Mouse (Mus musculus) CH12.LX (cell line): ENCODE data around the gene Tex13b. TPM values are rescaled to one million over a fixed set of nuclear protein-coding genes. Genes with fewer than 3 reads are reported as not detected.

Experiments used
- DNase-seq: peaks from one replicate; pipeline ENCODE4 v3.0.0-alpha.2; 2013; ENCODE audit errors: extremely low read depth
- H3K27ac ChIP-seq: 2 replicates; pipeline ENCODE4 v1.5.1; 2012; ENCODE audit warnings: low read depth, mild to moderate bottlenecking, control low read depth, moderate library complexity; ENCODE audit not compliant: insufficient read depth
- H3K27me3 ChIP-seq: replicated peaks from 2 replicates; pipeline ENCODE3; 2012; ENCODE audit warnings: inconsistent platforms
- H3K36me3 ChIP-seq, 2 experiments: replicated peaks in 1 of 2; 2 replicates each; pipeline versions ENCODE3 to v1.6.1; 2012; ENCODE audit warnings: inconsistent platforms in 1 of 2, low read length in 1 of 2, mild to moderate bottlenecking in 1 of 2, mixed read lengths in 1 of 2, moderate library complexity in 1 of 2; ENCODE audit not compliant: control insufficient read depth in 1 of 2, insufficient read depth in 1 of 2
- H3K4me1 ChIP-seq, 2 experiments: 2 replicates each; pipeline ENCODE4 v1.6.1; 2012; ENCODE audit warnings: inconsistent platforms in 1 of 2, moderate library complexity in 1 of 2; ENCODE audit not compliant: insufficient read depth in 2 of 2, control insufficient read depth in 1 of 2
- H3K4me2 ChIP-seq: 2 replicates; pipeline ENCODE4 v1.6.1; 2012; ENCODE audit warnings: low read depth, mild to moderate bottlenecking, control low read depth; ENCODE audit not compliant: poor library complexity, insufficient read depth, severe bottlenecking
- H3K4me3 ChIP-seq, 3 experiments: fragments of 150-350 bp in 1 of 3; sonication (generic) in 1 of 3; replicated peaks in 1 of 3; 2 replicates each; pipeline versions ENCODE3 to v1.5.1; 2011 to 2012; ENCODE audit warnings: low read depth in 2 of 3, low read length in 2 of 3, mild to moderate bottlenecking in 2 of 3, moderate library complexity in 2 of 3, control low read depth in 1 of 3, improper control_type of control experiment in 1 of 3, inconsistent platforms in 1 of 3, mixed read lengths in 1 of 3; ENCODE audit not compliant: poor library complexity in 1 of 3
- H3K79me2 ChIP-seq: replicated peaks from 2 replicates; pipeline ENCODE4 v1.6.1; 2012; ENCODE audit warnings: mild to moderate bottlenecking, moderate library complexity; ENCODE audit not compliant: control insufficient read depth, poor library complexity, insufficient read depth, severe bottlenecking; ENCODE audit errors: extremely low read depth
- H3K9ac ChIP-seq: 2 replicates; pipeline ENCODE4 v1.6.1; 2012; ENCODE audit warnings: low read depth, mild to moderate bottlenecking, control low read depth, moderate library complexity; ENCODE audit not compliant: insufficient read depth
- H3K9me3 ChIP-seq: replicated peaks from 2 replicates; pipeline ENCODE3; 2012; ENCODE audit warnings: low read length, inconsistent platforms, mixed read lengths
- BHLHE40 ChIP-seq: IDR thresholded peaks from 2 replicates; pipeline ENCODE4 v1.6.1; 2011; ENCODE audit warnings: mild to moderate bottlenecking, low read depth, low read length, improper control_type of control experiment
- CHD1 ChIP-seq: IDR thresholded peaks from 2 replicates; pipeline ENCODE4 v1.6.1; 2012; ENCODE audit warnings: low read depth, low read length, improper control_type of control experiment, inconsistent platforms
- CHD2 ChIP-seq: IDR thresholded peaks from 2 replicates; pipeline ENCODE4 v1.6.1; 2011; ENCODE audit warnings: low read length, improper control_type of control experiment
- CTCF ChIP-seq, 2 experiments: IDR thresholded peaks in 1 of 2; conservative IDR thresholded peaks in 1 of 2; 2 replicates each; pipeline ENCODE4 v1.5.1; 2011 to 2012; ENCODE audit warnings: low read depth in 2 of 2, low read length in 2 of 2, improper control_type of control experiment in 1 of 2, inconsistent platforms in 1 of 2, mild to moderate bottlenecking in 1 of 2, moderate library complexity in 1 of 2
- E2F4 ChIP-seq: IDR thresholded peaks from 2 replicates; pipeline ENCODE4 v1.6.1; 2011; ENCODE audit warnings: low read depth, low read length, improper control_type of control experiment; ENCODE audit not compliant: insufficient replicate concordance
- ELF1 ChIP-seq: IDR thresholded peaks from 2 replicates; pipeline ENCODE4 v1.6.1; 2014; ENCODE audit warnings: low read depth, mild to moderate bottlenecking, inconsistent platforms, low read length, improper control_type of control experiment
- EP300 ChIP-seq: IDR thresholded peaks from 2 replicates; pipeline ENCODE4 v1.6.1; 2011; ENCODE audit warnings: low read length, improper control_type of control experiment
- ETS1 ChIP-seq: conservative IDR thresholded peaks from 2 replicates; pipeline ENCODE4 v1.6.1; 2012; ENCODE audit warnings: low read depth, mild to moderate bottlenecking, inconsistent platforms, low read length, improper control_type of control experiment, moderate library complexity
- GABPA ChIP-seq: IDR thresholded peaks from 2 replicates; pipeline ENCODE4 v1.6.1; 2012; ENCODE audit warnings: low read depth, low read length, improper control_type of control experiment, inconsistent platforms; ENCODE audit not compliant: insufficient replicate concordance
- HCFC1 ChIP-seq: IDR thresholded peaks from 2 replicates; pipeline ENCODE4 v1.6.1; 2012; ENCODE audit warnings: low read depth, mild to moderate bottlenecking, inconsistent platforms, low read length, improper control_type of control experiment
- IRF4 ChIP-seq: IDR thresholded peaks from 2 replicates; pipeline ENCODE4 v1.6.1; 2014; ENCODE audit warnings: low read depth, mild to moderate bottlenecking, inconsistent platforms, low read length, improper control_type of control experiment
- JUN ChIP-seq: IDR thresholded peaks from 2 replicates; pipeline ENCODE4 v1.6.1; 2011; ENCODE audit warnings: low read depth, mild to moderate bottlenecking, low read length, improper control_type of control experiment, moderate library complexity; ENCODE audit not compliant: insufficient read depth
- JUND ChIP-seq: conservative IDR thresholded peaks from 2 replicates; pipeline ENCODE4 v1.6.1; 2011; ENCODE audit warnings: low read depth, low read length, improper control_type of control experiment
- KAT2A ChIP-seq: IDR thresholded peaks from 2 replicates; pipeline ENCODE4 v1.6.1; 2012; ENCODE audit warnings: low read length, improper control_type of control experiment, inconsistent platforms; ENCODE audit not compliant: insufficient replicate concordance
- MAFK ChIP-seq: IDR thresholded peaks from 2 replicates; pipeline ENCODE4 v1.6.1; 2011; ENCODE audit warnings: low read length, improper control_type of control experiment; ENCODE audit not compliant: insufficient replicate concordance
- MAX ChIP-seq: IDR thresholded peaks from 2 replicates; pipeline ENCODE4 v1.6.1; 2011; ENCODE audit warnings: low read length, improper control_type of control experiment
- MAZ ChIP-seq: IDR thresholded peaks from 2 replicates; pipeline ENCODE4 v1.6.1; 2012; ENCODE audit warnings: low read depth, mild to moderate bottlenecking, inconsistent platforms, low read length, improper control_type of control experiment, moderate library complexity
- MEF2A ChIP-seq: IDR thresholded peaks from 2 replicates; pipeline ENCODE4 v1.6.1; 2014; ENCODE audit warnings: low read depth, mild to moderate bottlenecking, inconsistent platforms, low read length, improper control_type of control experiment, borderline replicate concordance
- MXI1 ChIP-seq: IDR thresholded peaks from 2 replicates; pipeline ENCODE4 v1.6.1; 2011; ENCODE audit warnings: mild to moderate bottlenecking, low read depth, low read length, improper control_type of control experiment
- MYC ChIP-seq: IDR thresholded peaks from 2 replicates; pipeline ENCODE4 v1.6.1; 2011; ENCODE audit warnings: low read depth, mild to moderate bottlenecking, improper control_type of control experiment, low read length
- NELFE ChIP-seq: IDR thresholded peaks from 2 replicates; pipeline ENCODE4 v1.6.1; 2011; ENCODE audit warnings: low read depth, low read length, improper control_type of control experiment
- NRF1 ChIP-seq: IDR thresholded peaks from 2 replicates; pipeline ENCODE4 v1.6.1; 2014; ENCODE audit warnings: low read depth, mild to moderate bottlenecking, inconsistent platforms, low read length, improper control_type of control experiment, moderate library complexity
- PAX5 ChIP-seq: IDR thresholded peaks from 2 replicates; pipeline ENCODE4 v1.6.1; 2012; ENCODE audit warnings: low read length, inconsistent platforms, mixed read lengths
- POLR2A ChIP-seq: IDR thresholded peaks from 2 replicates; pipeline ENCODE4 v1.6.1; 2011; ENCODE audit warnings: low read depth, mild to moderate bottlenecking, improper control_type of control experiment, low read length
- POLR2AphosphoS2 ChIP-seq: IDR thresholded peaks from 2 replicates; pipeline ENCODE4 v1.6.1; 2011; ENCODE audit warnings: low read depth, low read length, improper control_type of control experiment
- RAD21 ChIP-seq: IDR thresholded peaks from 2 replicates; pipeline ENCODE4 v1.6.1; 2011; ENCODE audit warnings: low read depth, mild to moderate bottlenecking, low read length, improper control_type of control experiment, moderate library complexity
- RCOR1 ChIP-seq: conservative IDR thresholded peaks from 2 replicates; pipeline ENCODE4 v1.6.1; 2012; ENCODE audit warnings: low read depth, mild to moderate bottlenecking, inconsistent platforms, low read length, improper control_type of control experiment
- SIN3A ChIP-seq: IDR thresholded peaks from 2 replicates; pipeline ENCODE4 v1.6.1; 2012; ENCODE audit warnings: low read length, improper control_type of control experiment, inconsistent platforms
- SMC3 ChIP-seq: IDR thresholded peaks from 2 replicates; pipeline ENCODE4 v1.6.1; 2011; ENCODE audit warnings: low read depth, low read length, improper control_type of control experiment
- TBP ChIP-seq: conservative IDR thresholded peaks from 2 replicates; pipeline ENCODE4 v1.6.1; 2011; ENCODE audit warnings: low read depth, low read length, improper control_type of control experiment
- TCF12 ChIP-seq: IDR thresholded peaks from 2 replicates; pipeline ENCODE4 v1.6.1; 2014; ENCODE audit warnings: low read depth, mild to moderate bottlenecking, inconsistent platforms, low read length, improper control_type of control experiment
- UBTF ChIP-seq: IDR thresholded peaks from 2 replicates; pipeline ENCODE4 v1.6.1; 2012; ENCODE audit warnings: low read depth, mild to moderate bottlenecking, inconsistent platforms, low read length, improper control_type of control experiment, moderate library complexity
- USF1 ChIP-seq: IDR thresholded peaks from 2 replicates; pipeline ENCODE4 v1.6.1; 2014; ENCODE audit warnings: low read depth, mild to moderate bottlenecking, inconsistent platforms, low read length, improper control_type of control experiment
- USF2 ChIP-seq: conservative IDR thresholded peaks from 2 replicates; pipeline ENCODE4 v1.6.1; 2011; ENCODE audit warnings: low read depth, low read length, improper control_type of control experiment
- ZC3H11A ChIP-seq: IDR thresholded peaks from 2 replicates; pipeline ENCODE4 v1.6.1; 2012; ENCODE audit warnings: low read depth, mild to moderate bottlenecking, inconsistent platforms, low read length, improper control_type of control experiment
- ZKSCAN1 ChIP-seq: IDR thresholded peaks from 2 replicates; pipeline ENCODE4 v1.6.1; 2012; ENCODE audit warnings: low read depth, inconsistent platforms, low read length, improper control_type of control experiment, borderline replicate concordance
- ZMIZ1 ChIP-seq: IDR thresholded peaks from 2 replicates; pipeline ENCODE4 v1.6.1; 2012; ENCODE audit warnings: low read depth, mild to moderate bottlenecking, inconsistent platforms, low read length, improper control_type of control experiment
- ZNF384 ChIP-seq: IDR thresholded peaks from 2 replicates; pipeline ENCODE4 v1.6.1; 2012; ENCODE audit warnings: low read depth, low read length, improper control_type of control experiment, inconsistent platforms
- dilution Hi-C: fragments of 300-500 bp; cut with MboI; formaldehyde crosslinking; loops from 2 replicates; pipeline ENCODE4 v1.14.3; 2020; ENCODE audit warnings: low sequenced_read_pairs; ENCODE audit not compliant: extremely low pct_unique_long_range_greater_than_20kb, extremely low pct_ligation_motif_present
- in situ Hi-C: fragments of 300-500 bp; cut with MboI; formaldehyde crosslinking; loops from 3 replicates; pipeline ENCODE4 v1.14.3; 2019; ENCODE audit warnings: low sequenced_read_pairs, low pct_ligation_motif_present, low pct_unique_long_range_greater_than_20kb, mixed read lengths
- polyA plus RNA-seq: library from polyadenylated mRNA; unstranded; fragments of >175 nt; gene quantifications from 2 replicates; pipeline ENCODE4 v1.2.1, GENCODE M21; 2012; ENCODE audit warnings: low read depth; ENCODE audit not compliant: insufficient read length
- total RNA-seq, 2 experiments: library from RNA; depleted of rRNA; stranded (reverse); fragments of 300-350 nt in 1 of 2; fragments of >200 nt in 1 of 2; gene quantifications; 2 replicates each; pipeline ENCODE4 v1.2.3; 2012 to 2014

Tex13b gene
- total RNA-seq (2012; rRNA removed) (44.2 and 48.2 TPM in 2 replicates), total RNA-seq (2014; rRNA removed) (77.9 and 99.4 TPM in 2 replicates), polyA plus RNA-seq (78.8 and 82.4 TPM in 2 replicates)

- Histone ChIP-seq H3K4me3 (peak within 1 kb of the TSS; percentile 73 to 96 (median 82)), H3K9me3 (no peaks in the 10 kb centered on the region), H3K9ac (peak within 1 kb of the TSS; percentile 98), H3K27ac (peak within 1 kb of the TSS; percentile 79), H3K36me3 (peaks cover 23 to 31% of the 10 kb centered on the region in 2 experiments), H3K79me2 (peaks cover 29% of the 10 kb centered on the region), H3K27me3 (no peaks in the 10 kb centered on the region), H3K4me2 (peak within 1 kb of the TSS; percentile 68), H3K4me1 (peaks cover 8 to 11% of the 10 kb centered on the region in 2 experiments; a peak in 3 of 4 replicates)
- TF ChIP-seq GABPA (no peak), MAFK (no peak), MEF2A (no peak), SIN3A (peak; percentile 77), NELFE (peak; percentile 84), MXI1 (peak; percentile 64; the same call in 1 of the 2 replicates), SMC3 (no peak), CTCF (conservative IDR thresholded peaks at IDR 0.05 in 1 of 2, IDR thresholded peaks at IDR 0.05 in 1 of 2; ENCODE audit: low read depth in 2 of 2, low read length in 2 of 2) (no peak), ZNF384 (peak; percentile 93), ZMIZ1 (peak; percentile 86), USF1 (no peak), CHD1 (peak; percentile 98), HCFC1 (peak; percentile 72), CHD2 (peak; percentile 99), POLR2AphosphoS2 (peak; percentile 87; the same call in 1 of the 2 replicates), EP300 (no peak), NRF1 (no peak), ZC3H11A (no peak), MYC (no peak), PAX5 (no peak), ZKSCAN1 (no peak), JUN (no peak), TCF12 (peak; percentile 78), MAX (peak; percentile 51; the same call in 1 of the 2 replicates), USF2 (no peak), RAD21 (no peak), ELF1 (peak; percentile 47; the same call in 1 of the 2 replicates), JUND (no peak), BHLHE40 (no peak), MAZ (no peak), E2F4 (peak; percentile 89; the same call in 1 of the 2 replicates), ETS1 (no peak), POLR2A (peak; percentile 93), UBTF (no peak), TBP (peak; percentile 93), KAT2A (0 out of 2 replicates have a peak, but pooled peaks have one; percentile 62), IRF4 (no peak), RCOR1 (no peak)
- DNase-seq, result peak; percentile 86
- dilution Hi-C loops (no loop called here), in situ Hi-C loops (no loop called here)
Measured at GRCm38 (mm10) chrX:140813312-140814006, at the start of gene Tex13b. Gene Tex13b (minus strand): TSS chrX:140813433.
